Mouse (Mus musculus): ENCODE results near the gene Cyp2j5. TPM values are rescaled to one million over a fixed set of nuclear protein-coding genes. Genes with fewer than 3 reads are reported as not detected.

Cyp2j5 gene
- not detected for total RNA-seq (2023)

DNA sequence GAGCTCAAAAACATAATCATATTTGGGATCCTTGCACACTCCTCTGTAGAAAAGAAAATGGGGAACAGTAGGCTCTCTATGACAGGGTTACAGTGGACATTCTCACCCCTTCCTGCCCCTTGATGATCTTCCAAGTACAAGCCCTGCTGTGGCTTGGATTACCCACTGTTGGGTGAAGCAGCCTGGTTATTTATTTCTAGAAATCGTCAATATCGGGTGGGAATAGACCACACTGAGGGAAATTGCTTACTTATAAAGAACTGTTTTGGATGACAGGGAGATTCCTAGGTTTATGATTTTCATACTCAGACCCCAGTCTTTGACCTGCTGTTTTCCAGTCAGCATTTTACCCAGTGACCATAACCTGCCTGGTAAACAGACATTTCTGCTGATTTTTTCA, at the start of gene Cyp2j5:
Gene Cyp2j5 (minus strand): TSS at position 164 of the 400 bp plus-strand sequence.

GRCm38 (mm10) chr4:96590911-96591790, 72.8 kb downstream of the Cyp2j5 start, which contains the start of gene Cyp2j9:
Gene Cyp2j9, minus strand, starts transcription at chr4:96591578.

Other genes with a start within 250 kb of the Cyp2j5 start
- not detected for gene Cyp2j8, start 156.8 kb downstream of the Cyp2j5 start, total RNA-seq (2023)
- gene Cyp2j6, start 110.5 kb downstream of the Cyp2j5 start, total RNA-seq (2023): not detected
- gene Cyp2j9, start 72.6 kb downstream of the Cyp2j5 start, total RNA-seq (2023): not detected
- gene Gm12695, start 121.0 kb upstream of the Cyp2j5 start, total RNA-seq (2023): not detected

Data from CD8-positive naive resting alpha-beta T cell, adult 57 days (primary cell).